Mouse (Mus musculus) cerebral cortex, adult 2 months (tissue): ENCODE results near the gene Vangl1.

ENCODE experiments used
- WGBS: fragments of 180-500 bp; shearing (Covaris S2); methylation state at CpG from one replicate; pipeline ENCODE4 v1.1.7; 2018; 5-methylcytosine and 5-hydroxymethylcytosine counted together

The Vangl1 gene

GRCm38 (mm10) chr3:102169197-102169905 lies 35.1 kb downstream of the Vangl1 start:
- WGBS, result 14% methylated on average over 13 of the region's 13 CpGs

- WGBS, result 71% methylated on average over 10 of the region's 10 CpGs
Observed at GRCm38 (mm10) chr3:102167555-102168210, 36.8 kb downstream of the Vangl1 start.

GRCm38 (mm10) chr3:102166794-102167193 lies 37.7 kb downstream of the Vangl1 start:
- WGBS, result 92% methylated on average over 8 of the region's 8 CpGs

GRCm38 (mm10) chr3:102166287-102166620 lies 38.2 kb downstream of the Vangl1 start:
- WGBS, result 69% methylated on average over 4 of the region's 4 CpGs

GRCm38 (mm10) chr3:102165536-102166286 lies 38.8 kb downstream of the Vangl1 start:
- 88% methylated on average over 21 of the region's 21 CpGs for WGBS

- WGBS, result 83% methylated on average over 4 of the region's 4 CpGs
Observed at GRCm38 (mm10) chr3:102164911-102165310, 39.6 kb downstream of the Vangl1 start.

- 91% methylated on average over 1 of the region's 1 CpGs for WGBS
Observed at GRCm38 (mm10) chr3:102163861-102164260, 40.6 kb downstream of the Vangl1 start.

GRCm38 (mm10) chr3:102159423-102160325 lies 44.8 kb downstream of the Vangl1 start:
- 58% methylated on average over 14 of the region's 14 CpGs for WGBS

- 78% methylated on average over 14 of the region's 14 CpGs for WGBS
Observed at GRCm38 (mm10) chr3:102158759-102159422, 45.6 kb downstream of the Vangl1 start.

GRCm38 (mm10) chr3:102157652-102158051 lies 46.8 kb downstream of the Vangl1 start:
- 90% methylated on average over 6 of the region's 6 CpGs for WGBS

- 77% methylated on average over 7 of the region's 7 CpGs for WGBS
Observed at GRCm38 (mm10) chr3:102156737-102157136, 47.8 kb downstream of the Vangl1 start.

- WGBS, result 89% methylated on average over 7 of the region's 7 CpGs
Observed at GRCm38 (mm10) chr3:102154107-102154506, 50.4 kb downstream of the Vangl1 start.

- 34% methylated on average over 4 of the region's 4 CpGs for WGBS
Observed at GRCm38 (mm10) chr3:102152872-102153271, 51.6 kb downstream of the Vangl1 start.

GRCm38 (mm10) chr3:102152471-102152870 lies 52.0 kb downstream of the Vangl1 start:
- 82% methylated on average over 4 of the region's 4 CpGs for WGBS

GRCm38 (mm10) chr3:102151850-102152249 lies 52.6 kb downstream of the Vangl1 start:
- 91% methylated on average over 4 of the region's 4 CpGs for WGBS

- 81% methylated on average over 7 of the region's 7 CpGs for WGBS
Observed at GRCm38 (mm10) chr3:102149941-102150340, 54.6 kb downstream of the Vangl1 start.

GRCm38 (mm10) chr3:102147189-102147588 lies 57.3 kb downstream of the Vangl1 start:
- WGBS, result 72% methylated on average over 4 of the region's 4 CpGs

GRCm38 (mm10) chr3:102146428-102146827 lies 58.1 kb downstream of the Vangl1 start:
- WGBS, result 67% methylated on average over 6 of the region's 6 CpGs

- WGBS, result 49% methylated on average over 6 of the region's 6 CpGs
Observed at GRCm38 (mm10) chr3:102145645-102146386, 58.7 kb downstream of the Vangl1 start.

GRCm38 (mm10) chr3:102144401-102144800 lies 60.1 kb downstream of the Vangl1 start:
- WGBS, result 96% methylated on average over 4 of the region's 4 CpGs
